Mouse (Mus musculus) MEL (cell line): ENCODE measurements around the gene Arhgef17. TPM values are rescaled to one million over a fixed set of nuclear protein-coding genes. Genes with fewer than 3 reads are reported as not detected.

Experiments
- polyA plus RNA-seq, 2 experiments: library from polyadenylated mRNA; stranded (reverse) in 1 of 2; unstranded in 1 of 2; fragments of >175 nt in 1 of 2; fragments of >200 nt in 1 of 2; gene quantifications; 2 replicates each; pipeline versions ENCODE4 v1.2.1 to v1.2.4; 2012; ENCODE audit warnings: low replicate concordance in 2 of 2, low read depth in 1 of 2; ENCODE audit not compliant: insufficient read length in 2 of 2, insufficient read depth in 1 of 2, missing spikeins in 1 of 2
- total RNA-seq: library from RNA; depleted of rRNA; stranded (reverse); fragments of 300-350 nt; gene quantifications from 2 replicates; pipeline ENCODE4 v1.2.3, GENCODE M21; 2012; rRNA removed

The Arhgef17 gene
- total and polyA plus RNA-seq, 3 experiments: under 0.01 TPM; not detected in 2

Other genes with a start within 250 kb of the Arhgef17 start
- 3.1 and 3.2 TPM in 2 replicates for gene Fam168a, start 225.5 kb downstream of the Arhgef17 start, total RNA-seq
- 10 to 100 TPM in 1 of 2 experiments, not detected in 1; 19.2 TPM for gene Fam168a, start 225.5 kb downstream of the Arhgef17 start, polyA plus RNA-seq
- gene Relt, start 68.7 kb downstream of the Arhgef17 start, total RNA-seq: 26.0 and 37.1 TPM in 2 replicates
- 10 to 100 TPM in 1 of 2 experiments, not detected in 1; 29.6 TPM for gene Relt, start 68.7 kb downstream of the Arhgef17 start, polyA plus RNA-seq
- gene P2ry6, start 42.5 kb upstream of the Arhgef17 start, total RNA-seq: not detected in 2 replicates
- not detected for gene P2ry6, start 42.5 kb upstream of the Arhgef17 start, polyA plus RNA-seq
- gene P2ry2, start 80.8 kb upstream of the Arhgef17 start, total RNA-seq: 0.10 and 0.23 TPM in 2 replicates
- under 1 TPM in 1 of 2 experiments, not detected in 1; 0.86 TPM for gene P2ry2, start 80.8 kb upstream of the Arhgef17 start, polyA plus RNA-seq
- gene Fchsd2, start 160.8 kb upstream of the Arhgef17 start, total RNA-seq: 3.8 and 3.9 TPM in 2 replicates
- 1 to 10 TPM in 1 of 2 experiments, not detected in 1; 6.3 TPM for gene Fchsd2, start 160.8 kb upstream of the Arhgef17 start, polyA plus RNA-seq